Comparison of ENCODE assay signal across 8 mouse cellular contexts in genomic region chr6:46961022-46961686, GRCm38 (mm10).
A peak's percentile ranks its signal among the peaks of the same experiment; 100 is the strongest.
DNase-seq lines count a peak whose midpoint lies in the region; ATAC-seq and TF ChIP-seq lines count a peak whose summit lies in the region.

No protein-coding gene starts in this region.

- WGBS in embryonic facial prominence, embryonic 14.5 days = 27% methylated on average over 10 of the region's 10 CpGs
- WGBS in liver, postnatal 0 days (ENCODE audit: insufficient replicate concordance) = 31% methylated on average over 10 of the region's 10 CpGs

- H3K27me3 ChIP-seq in MEL (ENCODE audit: control insufficient read depth in 1 of 2, insufficient read depth in 2 of 2, low read length in 2 of 2) = no peaks in the 10 kb centered on the region
- no peaks in the 10 kb centered on the region for H3K27me3 ChIP-seq in embryonic facial prominence, embryonic 14.5 days (replicated peaks; ENCODE audit: control insufficient read depth, insufficient read depth, low read length)
- H3K27me3 ChIP-seq in liver, postnatal 0 days (ENCODE audit: insufficient read depth, low read length) = no peaks in the 10 kb centered on the region

- H3K9ac ChIP-seq in MEL (ENCODE audit: control insufficient read depth, low read depth, low read length, poor library complexity, severe bottlenecking) = no peak overlapping the region
- no peak overlapping the region for H3K9ac ChIP-seq in embryonic facial prominence, embryonic 14.5 days (ENCODE audit: low read depth, low read length)
- no peak overlapping the region for H3K9ac ChIP-seq in liver, postnatal 0 days (replicated peaks)

- TF ChIP-seq EP300 in MEL (IDR thresholded peaks at IDR 0.05; ENCODE audit: low read depth in 1 of 2, low read length in 2 of 2) = no peak
- no peak for TF ChIP-seq EP300 in liver, postnatal 0 days (IDR thresholded peaks at IDR 0.05; ENCODE audit: low read depth)

- no peak overlapping the region for H3K4me2 ChIP-seq in embryonic facial prominence, embryonic 14.5 days (ENCODE audit: low read depth, low read length)
- H3K4me2 ChIP-seq in liver, postnatal 0 days (ENCODE audit: low read depth, low read length) = no peak overlapping the region

- H3K27ac ChIP-seq in MEL (ENCODE audit: control insufficient read depth, low read depth, low read length) = no peak overlapping the region
- H3K27ac ChIP-seq in bone marrow macrophage, adult 2 months (ENCODE audit: insufficient read depth, low read depth, low read length) = no peak overlapping the region
- no peak overlapping the region for H3K27ac ChIP-seq in embryonic facial prominence, embryonic 14.5 days (replicated peaks; ENCODE audit: low read depth, low read length)
- no peak overlapping the region for H3K27ac ChIP-seq in liver, postnatal 0 days (ENCODE audit: low read depth)

- TF ChIP-seq CTCF in MEL (IDR thresholded peaks at IDR 0.05 in 2 of 3, conservative IDR thresholded peaks at IDR 0.05 in 1 of 3; ENCODE audit: control insufficient read depth in 1 of 3, insufficient read depth in 1 of 3, low read depth in 2 of 3, low read length in 3 of 3, poor library complexity in 1 of 3, severe bottlenecking in 1 of 3) = peak; percentile 40 to 79 (median 61); a peak in 5 of 6 replicates
- TF ChIP-seq CTCF in bone marrow macrophage, adult 2 months (IDR thresholded peaks at IDR 0.05; ENCODE audit: low read depth, low read length) = peak; percentile 36; the same call in 1 of the 2 replicates
- peak; percentile 75 for TF ChIP-seq CTCF in liver, postnatal 0 days (IDR thresholded peaks at IDR 0.05; ENCODE audit: low read depth)

- no peaks in the 10 kb centered on the region for H3K36me3 ChIP-seq in MEL (ENCODE audit: control insufficient read depth in 1 of 2, insufficient read depth in 2 of 2, low read length in 2 of 2)
- H3K36me3 ChIP-seq in embryonic facial prominence, embryonic 14.5 days (ENCODE audit: control insufficient read depth, insufficient read depth, low read length) = no peaks in the 10 kb centered on the region
- no peaks in the 10 kb centered on the region for H3K36me3 ChIP-seq in liver, postnatal 0 days (replicated peaks; ENCODE audit: insufficient read depth, low read length)

- DNase-seq in MEL (ENCODE audit: low read depth, low spot score) = peak; percentile 36
- DNase-seq in embryonic facial prominence, embryonic 14.5 days (ENCODE audit: low spot score) = peak; percentile 89
- peak; percentile 76 for DNase-seq in heart, postnatal 4 days
- peak; percentile 75 for DNase-seq in layer of hippocampus, adult 11-12 months (ENCODE audit: low spot score)
- DNase-seq in liver, postnatal 0 days = peak; percentile 64
- peak; percentile 66 for DNase-seq in ovary, postnatal 14 days (ENCODE audit: low spot score)
- DNase-seq in urinary bladder, postnatal 25 days (ENCODE audit: low spot score) = peak; percentile 61

- peak; percentile 68 for TF ChIP-seq RAD21 in MEL (IDR thresholded peaks at IDR 0.05; ENCODE audit: low read depth, low read length)

- peak; percentile 91 for ATAC-seq in embryonic facial prominence, embryonic 14.5 days (ENCODE audit: low read depth)
- no peak for ATAC-seq in liver, postnatal 0 days

- no peak for TF ChIP-seq POLR2A in MEL (IDR thresholded peaks at IDR 0.05; ENCODE audit: control insufficient read depth in 1 of 2, insufficient read depth in 1 of 2, low read depth in 1 of 2, low read length in 2 of 2, poor library complexity in 1 of 2)
- TF ChIP-seq POLR2A in bone marrow macrophage, adult 2 months (IDR thresholded peaks at IDR 0.05; ENCODE audit: borderline replicate concordance, low read depth, low read length) = no peak

- H3K9me3 ChIP-seq in MEL (replicated peaks; ENCODE audit: insufficient read depth, low read length) = no peaks in the 10 kb centered on the region
- H3K9me3 ChIP-seq in embryonic facial prominence, embryonic 14.5 days (ENCODE audit: control insufficient read depth, low read length) = no peaks in the 10 kb centered on the region
- no peaks in the 10 kb centered on the region for H3K9me3 ChIP-seq in liver, postnatal 0 days (ENCODE audit: low read length)

- no peaks in the 10 kb centered on the region for H3K79me2 ChIP-seq in MEL (ENCODE audit: control insufficient read depth, insufficient read depth, low read length, poor library complexity)

- no peak overlapping the region for H3K4me3 ChIP-seq in MEL (ENCODE audit: control insufficient read depth in 1 of 2, insufficient read depth in 1 of 2, low read depth in 2 of 2, low read length in 2 of 2)
- no peak overlapping the region for H3K4me3 ChIP-seq in bone marrow macrophage, adult 2 months (ENCODE audit: insufficient read depth, low read length)
- no peak overlapping the region for H3K4me3 ChIP-seq in embryonic facial prominence, embryonic 14.5 days (ENCODE audit: low read depth, low read length)
- no peak overlapping the region for H3K4me3 ChIP-seq in liver, postnatal 0 days (ENCODE audit: low read depth, low read length)

- H3K4me1 ChIP-seq in MEL (ENCODE audit: control insufficient read depth in 1 of 2, insufficient read depth in 2 of 2, low read length in 2 of 2) = no peaks in the 10 kb centered on the region
- no peaks in the 10 kb centered on the region for H3K4me1 ChIP-seq in bone marrow macrophage, adult 2 months (ENCODE audit: control insufficient read depth, insufficient read depth, low read length)
- no peaks in the 10 kb centered on the region for H3K4me1 ChIP-seq in embryonic facial prominence, embryonic 14.5 days (ENCODE audit: control insufficient read depth, insufficient read depth, low read length)
- H3K4me1 ChIP-seq in liver, postnatal 0 days (ENCODE audit: insufficient read depth) = no peaks in the 10 kb centered on the region

TF ChIP-seq in MEL, 35 proteins besides CTCF, POLR2A, EP300 and RAD21:
- TF ChIP-seq ZC3H11A (IDR thresholded peaks at IDR 0.05; ENCODE audit: low read depth, low read length) = peak; percentile 46
- no peak for TF ChIP-seq MEF2A (IDR thresholded peaks at IDR 0.05; ENCODE audit: extremely low read depth, insufficient replicate concordance, low read depth, low read length, poor library complexity, severe bottlenecking)
- TF ChIP-seq ELF1 (IDR thresholded peaks at IDR 0.05; ENCODE audit: low read depth, low read length) = no peak
- no peak for TF ChIP-seq POLR2AphosphoS5 (IDR thresholded peaks at IDR 0.05; ENCODE audit: borderline replicate concordance, low read depth, low read length)
- peak; percentile 61 for TF ChIP-seq SMC3 (IDR thresholded peaks at IDR 0.05; ENCODE audit: low read depth, low read length)

Comparison
In these comparisons a context has a peak if more than half of its experiments do, and no peak if none do; other contexts are left out.
1. DNase-seq: peak in every context shown above with its lines; median percentile 89 in embryonic facial prominence, embryonic 14.5 days; 76 in heart, postnatal 4 days; 75 in layer of hippocampus, adult 11-12 months; 66 in ovary, postnatal 14 days; 64 in liver, postnatal 0 days; 61 in urinary bladder, postnatal 25 days; 36 in MEL.